Mouse (Mus musculus): ENCODE data around the gene Optc. TPM values are rescaled to one million over a fixed set of nuclear protein-coding genes. Genes with fewer than 3 reads are reported as not detected.

The Optc gene
- 5.9 TPM for polyA plus RNA-seq (2014; fragmentation: Illumina TruSeq; extraction: RNeasy Lipid Tissue Mini Kit (QIAGEN cat#74804); ENCODE audit: low read depth, low replicate concordance)

DNA sequence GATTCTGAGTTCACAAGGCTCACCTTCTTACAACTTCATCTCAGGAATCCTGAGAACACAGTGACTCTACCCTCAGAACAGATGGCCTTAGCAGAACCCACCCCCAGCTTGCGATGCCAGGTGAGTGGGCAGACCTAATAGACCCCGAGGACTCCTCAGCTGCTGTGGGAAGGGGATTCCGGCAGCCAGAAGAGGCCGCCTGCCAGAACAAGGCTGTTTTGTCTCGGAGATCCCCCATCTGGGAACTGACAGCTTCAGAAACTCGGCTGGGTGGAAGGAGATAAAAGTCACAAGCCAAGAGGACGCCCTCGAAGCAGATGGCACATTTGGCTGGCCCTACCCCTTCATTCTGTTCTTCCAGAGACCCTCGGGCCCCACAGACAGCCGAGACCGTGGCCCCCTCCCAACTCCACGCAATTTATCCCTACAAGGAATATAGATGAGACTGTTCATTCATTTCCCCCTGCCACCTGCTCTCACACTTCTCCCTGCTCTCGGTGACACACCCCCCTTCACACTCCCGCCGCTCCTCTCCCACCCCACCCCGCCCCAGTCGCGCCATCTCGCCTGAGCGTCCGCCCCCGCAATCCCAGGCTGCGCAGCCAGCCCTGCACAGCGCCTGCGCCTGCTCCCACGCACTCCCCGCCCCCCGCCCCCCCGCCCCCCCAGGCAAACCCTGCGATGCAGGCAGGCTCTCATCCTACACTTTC, at the start of gene Optc:
Gene Optc, minus strand, starts transcription at position 51 of the 710 bp plus-strand sequence.

GRCm38 (mm10) chr1:133921304-133921751, 13.5 kb upstream of the Optc start, which contains the start of gene Prelp:
TSS of gene Prelp (minus strand) at chr1:133921414.

Other genes starting within 250 kb of the Optc start
- gene Zbed6, start 247.1 kb downstream of the Optc start, polyA plus RNA-seq (2014; fragmentation: Illumina TruSeq; extraction: RNeasy Lipid Tissue Mini Kit (QIAGEN cat#74804); ENCODE audit: low read depth, low replicate concordance): 0.63 TPM
- 3.4 TPM for gene Gm38394, start 246.7 kb downstream of the Optc start, polyA plus RNA-seq (2014; fragmentation: Illumina TruSeq; extraction: RNeasy Lipid Tissue Mini Kit (QIAGEN cat#74804); ENCODE audit: low read depth, low replicate concordance)
- 2.3 TPM for gene Lax1, start 217.9 kb downstream of the Optc start, polyA plus RNA-seq (2014; fragmentation: Illumina TruSeq; extraction: RNeasy Lipid Tissue Mini Kit (QIAGEN cat#74804); ENCODE audit: low read depth, low replicate concordance)
- 141 TPM for gene Atp2b4, start 107.0 kb downstream of the Optc start, polyA plus RNA-seq (2014; fragmentation: Illumina TruSeq; extraction: RNeasy Lipid Tissue Mini Kit (QIAGEN cat#74804); ENCODE audit: low read depth, low replicate concordance)
- 162 TPM for gene Prelp, start 13.4 kb upstream of the Optc start, polyA plus RNA-seq (2014; fragmentation: Illumina TruSeq; extraction: RNeasy Lipid Tissue Mini Kit (QIAGEN cat#74804); ENCODE audit: low read depth, low replicate concordance)
- gene Fmod, start 129.3 kb upstream of the Optc start, polyA plus RNA-seq (2014; fragmentation: Illumina TruSeq; extraction: RNeasy Lipid Tissue Mini Kit (QIAGEN cat#74804); ENCODE audit: low read depth, low replicate concordance): 97.5 TPM
- 46.4 TPM for gene Btg2, start 171.1 kb upstream of the Optc start, polyA plus RNA-seq (2014; fragmentation: Illumina TruSeq; extraction: RNeasy Lipid Tissue Mini Kit (QIAGEN cat#74804); ENCODE audit: low read depth, low replicate concordance)
- gene Chit1, start 203.2 kb upstream of the Optc start, polyA plus RNA-seq (2014; fragmentation: Illumina TruSeq; extraction: RNeasy Lipid Tissue Mini Kit (QIAGEN cat#74804); ENCODE audit: low read depth, low replicate concordance): 0.17 TPM